Mouse (Mus musculus): Measurements from ENCODE around the gene Hist1h2be.

Gene Hist1h2be

DNA sequence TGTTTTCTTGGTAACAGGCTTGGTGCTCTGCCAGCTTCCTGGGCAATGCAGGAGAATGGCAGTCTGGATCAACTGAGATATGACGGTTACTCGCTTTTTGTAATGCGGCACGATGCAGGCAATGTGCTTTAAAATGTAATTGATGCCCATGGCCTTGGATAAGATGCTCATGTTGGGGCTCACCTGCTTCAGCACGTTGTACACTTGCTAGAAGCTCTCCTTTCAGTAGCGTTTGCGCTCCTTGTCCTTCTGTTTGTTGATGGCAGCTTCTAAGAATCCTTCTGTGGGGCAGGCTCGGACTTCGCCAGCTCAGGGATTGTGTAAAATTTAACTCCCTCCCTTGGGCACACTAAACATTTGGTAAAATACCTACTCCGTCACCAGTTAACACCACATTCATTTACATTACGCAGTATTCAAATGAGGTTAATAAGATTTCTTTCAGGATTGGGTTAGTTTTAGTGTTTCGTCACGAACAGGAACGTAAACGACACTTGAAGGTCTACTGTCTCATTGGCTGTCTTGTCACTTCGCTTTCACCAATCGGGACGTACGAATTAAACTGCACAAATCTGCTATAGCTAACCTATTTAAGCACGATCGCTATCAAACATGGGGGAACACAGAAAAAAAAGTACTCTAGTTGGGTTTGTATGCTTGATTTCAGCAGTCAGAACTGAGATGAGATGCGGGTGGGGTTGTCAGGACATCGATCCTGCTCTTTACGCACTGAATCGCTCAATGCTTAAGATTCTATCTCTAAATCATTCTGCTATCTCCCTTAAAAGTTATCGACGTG, at the start of gene Hist1h2be:
Gene Hist1h2be, minus strand, starts transcription at position 392 of the 799 bp plus-strand sequence.
- peak; percentile 78 for DNase-seq (ENCODE audit: low spot score)

DNA sequence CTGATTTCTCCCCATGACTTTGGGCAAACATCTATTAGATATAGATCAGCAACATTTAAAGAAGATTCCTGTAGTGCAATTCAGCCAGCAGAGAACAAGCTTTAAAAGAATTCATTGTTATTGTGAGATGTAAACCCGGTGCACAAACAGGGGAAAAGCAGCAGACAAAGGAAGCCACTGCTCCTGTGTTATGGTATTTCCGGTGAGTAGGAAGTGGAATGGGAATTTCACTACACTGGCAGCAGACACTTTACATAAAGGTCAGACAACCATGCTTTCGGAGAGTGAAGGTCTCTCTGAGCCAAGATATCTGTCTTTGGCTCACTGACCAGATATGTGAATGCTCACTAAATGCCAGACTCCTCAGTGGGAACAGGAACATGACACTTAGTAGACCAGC, 41.6 kb upstream of the Hist1h2be start:
- no peak for DNase-seq (ENCODE audit: low spot score)

- no peak for DNase-seq (ENCODE audit: low spot score)
Observed at GRCm38 (mm10) chr13:23659636-23660366, 38.9 kb upstream of the Hist1h2be start.

DNA sequence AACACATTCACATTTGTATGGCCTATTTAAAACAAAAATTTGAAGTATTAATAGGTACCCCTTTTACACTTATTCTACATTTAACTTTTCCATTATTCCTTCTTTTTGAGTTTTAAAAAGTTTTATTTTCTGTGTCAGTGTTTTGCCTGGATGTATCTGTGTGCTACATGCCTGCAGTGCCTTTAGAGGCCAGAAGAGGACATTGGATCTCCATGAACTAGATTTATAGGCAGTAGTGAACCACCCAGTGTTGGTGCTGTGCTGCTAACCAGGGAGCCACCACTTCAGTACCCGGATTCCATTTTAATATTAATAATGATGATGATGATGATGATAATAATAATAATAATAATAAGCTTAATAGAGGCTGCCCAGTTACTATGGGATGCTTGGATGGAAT, 9.7 kb upstream of the Hist1h2be start:
- no peak for DNase-seq (ENCODE audit: low spot score)

GRCm38 (mm10) chr13:23622861-23623450, 2.0 kb upstream of the Hist1h2be start:
- DNase-seq (ENCODE audit: low spot score), result no peak

DNA sequence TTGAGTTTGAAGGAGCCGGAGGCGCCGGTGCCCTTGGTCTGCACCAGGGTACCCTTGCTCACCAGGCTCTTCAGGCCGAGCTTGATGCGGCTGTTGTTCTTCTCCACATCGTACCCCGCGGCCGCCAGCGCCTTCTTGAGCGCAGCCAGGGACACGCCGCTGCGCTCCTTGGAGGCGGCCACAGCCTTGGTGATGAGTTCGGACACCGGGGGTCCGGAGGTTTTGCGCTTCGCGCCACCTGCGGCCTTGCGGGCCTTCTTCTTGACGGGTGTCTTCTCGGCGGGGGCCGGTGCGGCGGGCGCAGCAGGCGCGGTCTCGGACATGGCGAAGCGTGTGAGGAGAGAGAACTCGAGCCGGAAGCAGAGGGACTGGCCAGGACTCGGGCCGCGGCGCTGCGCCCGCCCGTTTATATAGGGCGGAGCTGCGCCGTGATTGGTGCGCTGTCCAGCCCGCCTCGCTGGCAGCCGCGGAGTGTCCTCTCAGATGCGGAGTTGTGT, 1.3 kb upstream of the Hist1h2be start, which contains the start of gene Hist1h1e:
Gene Hist1h1e, minus strand, starts transcription at position 384 of the 497 bp plus-strand sequence.
- DNase-seq (ENCODE audit: low spot score), result peak; percentile 77

GRCm38 (mm10) chr13:23621532-23622174, 729 bp upstream of the Hist1h2be start:
- DNase-seq (ENCODE audit: low spot score), result peak; percentile 68

GRCm38 (mm10) chr13:23620056-23620732, 730 bp downstream of the Hist1h2be start:
- no peak for DNase-seq (ENCODE audit: low spot score)

- DNase-seq (ENCODE audit: low spot score), result no peak
Observed at GRCm38 (mm10) chr13:23611638-23612037, 9.3 kb downstream of the Hist1h2be start.

GRCm38 (mm10) chr13:23610393-23610792, 10.5 kb downstream of the Hist1h2be start:
- no peak for DNase-seq (ENCODE audit: low spot score)

DNA sequence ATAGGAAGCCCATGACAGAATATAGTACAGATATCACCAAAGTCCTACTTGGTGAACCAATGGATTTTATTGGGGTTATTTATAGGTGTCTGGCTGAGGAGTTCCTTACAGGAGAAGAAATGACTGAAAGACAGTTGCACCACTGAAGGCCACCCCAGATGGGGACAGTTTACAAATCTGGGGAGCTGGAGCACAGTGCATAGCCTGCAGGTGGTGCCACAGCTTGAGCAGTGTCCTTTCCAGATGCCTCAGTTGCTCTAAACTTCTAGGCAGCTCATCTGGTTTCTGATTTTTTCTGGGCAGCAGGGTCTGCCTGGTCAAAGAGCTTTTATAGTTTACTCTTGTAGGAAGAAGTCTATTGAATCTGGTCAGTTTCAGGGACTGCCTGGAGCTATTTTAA, 11.1 kb downstream of the Hist1h2be start:
- DNase-seq (ENCODE audit: low spot score), result no peak

DNA sequence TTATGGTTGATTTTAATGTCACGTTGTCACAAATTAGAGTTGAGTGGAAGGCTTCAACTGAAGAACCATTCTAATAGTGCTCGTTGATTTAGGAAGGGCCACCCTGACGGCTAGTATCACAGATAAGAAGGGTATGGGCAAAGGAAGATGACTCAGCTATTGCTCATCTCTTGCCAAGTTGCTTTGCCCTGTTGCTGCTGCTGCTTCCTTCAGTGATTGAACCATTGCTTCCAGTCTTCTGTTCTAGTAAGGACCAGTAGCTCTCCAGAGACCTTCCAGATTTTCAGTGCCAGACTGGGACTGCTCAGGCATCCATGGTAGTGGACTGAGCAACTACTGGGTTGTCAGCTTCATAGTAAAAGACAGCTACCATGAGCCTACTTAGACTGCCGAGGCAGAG, 11.7 kb downstream of the Hist1h2be start:
- DNase-seq (ENCODE audit: low spot score), result no peak

GRCm38 (mm10) chr13:23605052-23605451, 15.9 kb downstream of the Hist1h2be start:
- no peak for DNase-seq (ENCODE audit: low spot score)

GRCm38 (mm10) chr13:23604452-23604851, 16.5 kb downstream of the Hist1h2be start:
- no peak for DNase-seq (ENCODE audit: low spot score)

GRCm38 (mm10) chr13:23603182-23603699, 17.7 kb downstream of the Hist1h2be start:
- no peak for DNase-seq (ENCODE audit: low spot score)

DNA sequence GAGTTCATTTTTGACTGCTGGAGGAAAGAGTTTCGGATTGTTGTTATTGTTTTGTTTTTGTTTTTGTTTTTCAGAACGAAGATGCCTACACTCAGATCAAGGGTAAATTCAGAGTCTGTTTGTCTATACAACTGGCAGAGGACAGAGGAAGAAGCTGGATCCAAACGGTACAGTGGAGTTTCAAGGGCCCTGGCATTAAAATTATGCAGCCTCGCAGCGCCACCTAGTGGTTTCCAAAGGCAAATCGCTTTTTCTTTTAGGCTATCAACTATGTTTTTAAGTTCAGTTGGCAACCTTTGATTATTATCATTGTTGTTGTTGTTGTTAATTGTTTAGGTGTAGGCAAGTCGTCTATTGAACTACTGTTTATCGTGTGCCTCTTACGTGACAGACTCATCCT, 23.0 kb downstream of the Hist1h2be start:
- no peak for DNase-seq (ENCODE audit: low spot score)

DNA sequence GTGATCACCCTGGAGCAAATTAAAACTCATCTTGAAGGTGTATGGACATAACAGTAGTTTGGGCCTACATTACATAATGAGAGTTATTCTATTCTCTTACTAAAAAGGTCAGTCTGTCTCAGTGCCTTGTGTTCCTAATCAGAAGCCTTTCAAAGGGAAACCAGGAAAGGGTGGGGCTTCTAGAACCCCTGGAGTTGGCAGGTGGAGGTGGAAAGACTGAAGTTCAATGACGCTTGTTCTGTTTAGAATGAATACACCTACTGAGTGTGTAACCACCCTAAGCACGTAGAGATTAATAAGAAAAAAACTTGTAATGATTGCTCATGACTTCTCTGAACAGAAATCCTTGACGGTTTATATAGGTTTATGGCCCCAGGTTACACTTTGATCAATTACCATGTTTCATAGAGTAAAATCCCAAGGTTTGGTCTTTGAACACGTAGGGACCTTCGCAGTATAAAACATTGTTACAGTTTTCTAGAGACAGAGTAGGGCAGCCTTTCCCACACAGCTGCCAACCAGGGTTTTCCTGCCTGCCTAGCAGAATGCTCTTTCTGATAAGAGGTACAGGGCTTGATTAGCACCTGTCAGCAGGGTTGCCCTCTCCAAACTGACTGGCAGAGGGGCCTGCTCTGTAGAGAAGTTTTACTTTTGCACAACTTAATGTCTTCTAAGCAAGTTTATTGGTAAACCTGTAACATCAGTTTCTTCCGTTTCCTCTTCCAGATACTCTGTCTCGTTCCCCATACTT, 25.1 kb downstream of the Hist1h2be start:
- no peak for DNase-seq (ENCODE audit: low spot score)

GRCm38 (mm10) chr13:23595185-23595584, 25.7 kb downstream of the Hist1h2be start:
- DNase-seq (ENCODE audit: low spot score), result no peak

- DNase-seq (ENCODE audit: low spot score), result no peak
Observed at GRCm38 (mm10) chr13:23593051-23593770, 27.7 kb downstream of the Hist1h2be start.

- no peak for DNase-seq (ENCODE audit: low spot score)
Observed at GRCm38 (mm10) chr13:23592614-23593013, 28.3 kb downstream of the Hist1h2be start.

All from left cerebral cortex, adult 11 months (tissue).